Mouse (Mus musculus) MEL (cell line): ENCODE data around the gene Fbxw2. TPM values are rescaled to one million over a fixed set of nuclear protein-coding genes. Genes with fewer than 3 reads are reported as not detected.
A peak's percentile ranks its signal among the peaks of the same experiment; 100 is the strongest.

ENCODE experiments used
- DNase-seq: peaks from one replicate; pipeline ENCODE4 v3.0.0; 2011; ENCODE audit warnings: low read depth, low spot score
- H3K27ac ChIP-seq: 2 replicates; pipeline ENCODE4 v1.5.1; 2012; ENCODE audit warnings: low read depth, mild to moderate bottlenecking, control low read depth, low read length, moderate library complexity; ENCODE audit not compliant: control insufficient read depth
- H3K27me3 ChIP-seq, 2 experiments: fragments of 150-350 bp in 1 of 2; sonication (generic) in 1 of 2; 2 replicates each; pipeline ENCODE4 v1.6.1; 2012; ENCODE audit warnings: low read length in 2 of 2, mild to moderate bottlenecking in 2 of 2, improper control_type of control experiment in 1 of 2, moderate library complexity in 1 of 2; ENCODE audit not compliant: insufficient read depth in 2 of 2, control insufficient read depth in 1 of 2
- H3K36me3 ChIP-seq, 2 experiments: 2 replicates each; pipeline ENCODE4 v1.6.1; 2012 to 2014; ENCODE audit warnings: low read length in 2 of 2, improper control_type of control experiment in 1 of 2, inconsistent platforms in 1 of 2, mild to moderate bottlenecking in 1 of 2; ENCODE audit not compliant: insufficient read depth in 2 of 2, control insufficient read depth in 1 of 2
- H3K4me1 ChIP-seq, 2 experiments: fragments of 150-350 bp in 1 of 2; sonication (generic) in 1 of 2; 2 replicates each; pipeline ENCODE4 v1.6.1; 2012; ENCODE audit warnings: low read length in 2 of 2, improper control_type of control experiment in 1 of 2, mild to moderate bottlenecking in 1 of 2; ENCODE audit not compliant: insufficient read depth in 2 of 2, control insufficient read depth in 1 of 2
- H3K4me3 ChIP-seq, 2 experiments: fragments of 150-350 bp in 1 of 2; sonication (generic) in 1 of 2; 2 replicates each; pipeline ENCODE4 v1.5.1; 2012; ENCODE audit warnings: low read depth in 2 of 2, low read length in 2 of 2, mild to moderate bottlenecking in 2 of 2, moderate library complexity in 2 of 2, control low read depth in 1 of 2, improper control_type of control experiment in 1 of 2; ENCODE audit not compliant: control insufficient read depth in 1 of 2, insufficient read depth in 1 of 2
- H3K79me2 ChIP-seq: 2 replicates; pipeline ENCODE4 v1.6.1; 2012; ENCODE audit warnings: mild to moderate bottlenecking, low read length, moderate library complexity; ENCODE audit not compliant: control insufficient read depth, poor library complexity, insufficient read depth
- H3K9ac ChIP-seq: 2 replicates; pipeline ENCODE4 v1.6.1; 2012; ENCODE audit warnings: low read depth, mild to moderate bottlenecking, control low read depth, low read length, moderate library complexity; ENCODE audit not compliant: control insufficient read depth, poor library complexity, severe bottlenecking
- H3K9me3 ChIP-seq: fragments of 150-350 bp; sonication (generic); replicated peaks from 2 replicates; pipeline ENCODE4 v1.6.1; 2012; ENCODE audit warnings: mild to moderate bottlenecking, low read length, improper control_type of control experiment, moderate library complexity; ENCODE audit not compliant: insufficient read depth
- CHD1 ChIP-seq: IDR thresholded peaks from 2 replicates; pipeline ENCODE4 v1.6.1; 2012; ENCODE audit warnings: low read depth, mild to moderate bottlenecking, inconsistent platforms, low read length, improper control_type of control experiment
- MAX ChIP-seq: IDR thresholded peaks from 2 replicates; pipeline ENCODE4 v1.6.1; 2011; ENCODE audit warnings: low read length, improper control_type of control experiment
- MXI1 ChIP-seq: IDR thresholded peaks from 2 replicates; pipeline ENCODE4 v1.6.1; 2011; ENCODE audit warnings: mild to moderate bottlenecking, low read depth, low read length, improper control_type of control experiment
- MYC ChIP-seq: IDR thresholded peaks from 2 replicates; pipeline ENCODE4 v1.6.1; 2011; ENCODE audit warnings: low read depth, mild to moderate bottlenecking, low read length, improper control_type of control experiment, moderate library complexity
- NELFE ChIP-seq: IDR thresholded peaks from 2 replicates; pipeline ENCODE4 v1.6.1; 2011; ENCODE audit warnings: low read depth, low read length, improper control_type of control experiment
- SIN3A ChIP-seq: IDR thresholded peaks from 2 replicates; pipeline ENCODE4 v1.6.1; 2012; ENCODE audit warnings: low read length, improper control_type of control experiment, inconsistent platforms
- TBP ChIP-seq: IDR thresholded peaks from 2 replicates; pipeline ENCODE4 v1.8.0; 2011; ENCODE audit warnings: low read depth, low read length, improper control_type of control experiment
- TCF12 ChIP-seq: IDR thresholded peaks from 2 replicates; pipeline ENCODE4 v1.6.1; 2014; ENCODE audit warnings: low read depth, mild to moderate bottlenecking, inconsistent platforms, low read length, improper control_type of control experiment, moderate library complexity
- UBTF ChIP-seq: IDR thresholded peaks from 2 replicates; pipeline ENCODE4 v1.6.1; 2012; ENCODE audit warnings: low read depth, mild to moderate bottlenecking, inconsistent platforms, low read length, improper control_type of control experiment, moderate library complexity, borderline replicate concordance; ENCODE audit not compliant: insufficient read depth
- ZC3H11A ChIP-seq: IDR thresholded peaks from 2 replicates; pipeline ENCODE4 v1.6.1; 2012; ENCODE audit warnings: low read depth, mild to moderate bottlenecking, inconsistent platforms, low read length, improper control_type of control experiment
- ZMIZ1 ChIP-seq: IDR thresholded peaks from 2 replicates; pipeline ENCODE4 v1.6.1; 2012; ENCODE audit warnings: low read depth, mild to moderate bottlenecking, inconsistent platforms, low read length, improper control_type of control experiment, moderate library complexity
- polyA plus RNA-seq, 2 experiments: library from polyadenylated mRNA; stranded (reverse) in 1 of 2; unstranded in 1 of 2; fragments of >175 nt in 1 of 2; fragments of >200 nt in 1 of 2; gene quantifications; 2 replicates each; pipeline versions ENCODE4 v1.2.1 to v1.2.4; 2012; ENCODE audit warnings: low replicate concordance in 2 of 2, low read depth in 1 of 2; ENCODE audit not compliant: insufficient read length in 2 of 2, insufficient read depth in 1 of 2, missing spikeins in 1 of 2
- total RNA-seq: library from RNA; depleted of rRNA; stranded (reverse); fragments of 300-350 nt; gene quantifications from 2 replicates; pipeline ENCODE4 v1.2.3, GENCODE M21; 2012

Gene Fbxw2
- total and polyA plus RNA-seq, 3 experiments, result 43.7 to 101 (median 49.7) TPM

DNA sequence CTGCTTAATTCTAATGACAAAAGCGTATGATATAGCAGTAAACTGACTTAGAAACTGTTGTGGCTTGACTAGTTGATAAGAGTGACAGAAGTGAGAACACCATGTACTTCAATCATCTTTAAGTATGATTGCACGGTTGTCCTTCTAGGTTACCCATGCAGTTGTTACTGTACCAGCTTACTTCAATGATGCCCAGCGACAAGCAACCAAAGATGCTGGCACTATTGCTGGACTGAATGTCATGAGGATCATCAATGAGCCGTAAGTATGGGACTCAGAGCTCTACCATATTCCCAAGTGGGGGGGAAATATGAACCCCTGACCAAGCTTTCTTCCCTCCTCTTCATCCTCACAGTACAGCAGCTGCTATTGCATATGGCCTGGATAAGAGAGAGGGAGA lies 52.4 kb downstream of the Fbxw2 start:
- Histone ChIP-seq H3K36me3 (peaks cover 43 to 52% of the 10 kb centered on the region in 2 experiments), H3K9ac (peak overlapping the region; percentile 80), H3K4me3 (peak overlapping the region; percentile 68 to 92), H3K79me2 (peaks cover 63% of the 10 kb centered on the region), H3K27ac (no peak overlapping the region), H3K9me3 (no peaks in the 10 kb centered on the region), H3K4me1 (peaks cover 2 to 18% of the 10 kb centered on the region in 2 experiments), H3K27me3 (no peaks in the 10 kb centered on the region)
- peak; percentile 50 for DNase-seq
- TF ChIP-seq ZMIZ1 (0 out of 2 replicates have a peak, but pooled peaks have one; percentile 48), NELFE (no peak)

DNA sequence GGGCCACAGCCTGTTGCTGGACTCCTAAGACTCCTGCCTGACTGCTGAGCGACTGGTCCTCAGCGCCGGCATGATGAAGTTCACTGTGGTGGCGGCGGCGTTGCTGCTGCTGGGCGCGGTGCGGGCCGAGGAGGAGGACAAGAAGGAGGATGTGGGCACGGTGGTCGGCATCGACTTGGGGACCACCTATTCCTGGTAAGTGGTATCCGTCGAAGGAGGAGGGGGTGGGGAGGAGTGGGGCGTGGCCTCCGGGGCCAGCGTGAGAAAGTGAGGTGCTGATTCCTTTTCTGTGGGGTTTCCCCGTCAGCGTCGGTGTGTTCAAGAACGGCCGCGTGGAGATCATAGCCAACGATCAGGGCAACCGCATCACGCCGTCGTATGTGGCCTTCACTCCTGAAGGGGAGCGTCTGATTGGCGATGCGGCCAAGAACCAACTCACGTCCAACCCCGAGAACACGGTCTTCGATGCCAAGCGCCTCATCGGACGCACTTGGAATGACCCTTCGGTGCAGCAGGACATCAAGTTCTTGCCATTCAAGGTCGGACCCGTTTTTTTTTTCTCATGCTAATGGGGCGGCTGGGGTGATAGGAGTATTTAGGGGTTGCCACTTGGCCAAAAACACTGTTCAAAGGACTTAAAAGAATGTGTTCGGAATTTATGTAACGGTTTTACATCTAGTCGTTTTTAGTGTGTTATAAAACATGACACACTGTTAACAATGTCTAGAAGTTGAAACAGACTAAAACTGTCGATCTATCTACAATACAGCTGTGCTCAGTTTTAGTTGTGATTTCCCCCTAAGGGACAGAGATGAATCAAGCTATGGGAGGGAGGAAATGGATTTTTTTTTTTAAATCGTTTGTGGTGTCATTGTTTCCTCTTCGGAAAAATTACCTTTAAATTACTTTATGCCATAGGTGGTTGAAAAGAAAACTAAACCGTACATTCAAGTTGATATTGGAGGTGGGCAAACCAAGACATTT lies 53.6 kb downstream of the Fbxw2 start:
- no peaks in the 10 kb centered on the region for H3K9me3 ChIP-seq
- H3K36me3 ChIP-seq, result peaks cover 43 to 49% of the 10 kb centered on the region in 2 experiments
- TF ChIP-seq ZC3H11A (no peak), TCF12 (0 out of 2 replicates have a peak, but pooled peaks have one; percentile 17), MAX (0 out of 2 replicates have a peak, but pooled peaks have one; percentile 40), CHD1 (peak; percentile 93), MYC (0 out of 2 replicates have a peak, but pooled peaks have one; percentile 50), UBTF (no peak), MXI1 (peak; percentile 74), TBP (no peak), SIN3A (peak; percentile 73; the same call in 1 of the 2 replicates)
- peaks cover 2 to 18% of the 10 kb centered on the region in 2 experiments for H3K4me1 ChIP-seq
- DNase-seq, result peak; percentile 77
- peak overlapping the region; percentile 80 for H3K9ac ChIP-seq
- H3K79me2 ChIP-seq, result peaks cover 63% of the 10 kb centered on the region
- peak overlapping the region; percentile 68 to 92 for H3K4me3 ChIP-seq
- peak overlapping the region; percentile 60 for H3K27ac ChIP-seq
- H3K27me3 ChIP-seq, result no peaks in the 10 kb centered on the region
